10 mouse cellular contexts compared by ENCODE assay signal in the genomic region with DNA sequence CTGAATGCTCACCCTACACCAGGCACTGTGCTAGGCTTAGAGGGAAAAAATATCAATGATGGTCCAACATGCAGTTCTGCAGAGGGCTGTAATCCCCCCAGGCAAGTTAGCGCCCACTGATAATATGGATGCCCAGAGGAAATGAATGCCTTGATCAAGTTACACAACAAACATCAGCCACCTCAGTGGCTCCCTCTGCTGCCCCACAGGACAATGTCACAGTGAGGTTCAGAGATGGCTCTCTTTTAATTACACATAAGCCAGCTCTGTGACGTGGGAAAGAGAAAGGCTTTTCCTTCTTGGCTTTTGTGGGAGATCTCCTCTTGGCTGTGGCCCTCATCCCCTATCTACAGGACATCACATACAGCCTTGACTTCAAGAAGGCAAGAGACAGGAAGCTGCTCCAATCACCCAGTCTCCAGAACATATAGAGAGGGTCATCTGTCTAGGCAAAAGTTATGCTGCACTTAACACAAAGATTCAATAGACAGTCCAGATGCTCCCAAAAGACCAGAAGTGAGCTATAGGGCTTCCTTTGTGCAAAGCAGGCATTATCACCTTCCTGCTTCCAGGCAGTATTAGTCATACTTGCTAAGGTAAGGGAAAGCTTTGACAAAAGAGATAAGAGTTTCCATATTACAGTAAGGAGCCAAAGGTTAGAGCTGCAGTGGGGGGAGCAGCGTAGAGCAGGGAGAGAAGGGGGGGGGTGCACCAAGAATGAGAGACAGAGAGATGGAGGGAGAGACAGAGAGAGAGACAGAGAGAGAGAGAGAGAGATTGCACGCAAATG. TPM values are rescaled to one million over a fixed set of nuclear protein-coding genes. Genes with fewer than 3 reads are reported as not detected.
DNase-seq lines count a peak whose midpoint lies in the region; ATAC-seq and TF ChIP-seq lines count a peak whose summit lies in the region.
"Had no signal": no experiment of that assay in that cellular context is flagged by ENCODE, and none has a peak within 500 bp of the region (broad histone marks: within the 10 kb centered on the region; RNA-seq: fewer than 3 reads in every experiment).

No protein-coding gene starts in this region.

- H3K79me2 ChIP-seq in MEL (ENCODE audit: control insufficient read depth, insufficient read depth, low read length, poor library complexity) = no peaks in the 10 kb centered on the region

- H3K9me3 ChIP-seq in MEL (replicated peaks; ENCODE audit: insufficient read depth, low read length) = no peaks in the 10 kb centered on the region
- H3K9me3 ChIP-seq in intestine, postnatal 0 days (ENCODE audit: control insufficient read depth) = no peaks in the 10 kb centered on the region

- no peak overlapping the region for H3K27ac ChIP-seq in gastrocnemius, adult 2 months
- H3K27ac ChIP-seq in MEL (ENCODE audit: control insufficient read depth, low read depth, low read length) = no peak overlapping the region
- H3K27ac ChIP-seq in intestine, postnatal 0 days (ENCODE audit: low read depth, low read length) = peak overlapping the region; percentile 60; the same call in 1 of the 2 replicates

- intact Hi-C loops in gastrocnemius, adult 2 months (cut with DNase I) = loop anchor here (5.0 kb wide), 1 partner anchor 61 kb away; no protein-coding TSS in a partner anchor
- intact Hi-C loops in gastrocnemius, postnatal 36 days (cut with DNase I) = no loop called here

- DNase-seq in gastrocnemius, adult 2 months = no peak
- DNase-seq in gastrocnemius, postnatal 36 days = no peak
- DNase-seq in lung, postnatal 36 days = peak; percentile 18
- no peak for DNase-seq in lung, postnatal 25 days (ENCODE audit: low spot score)
- DNase-seq in MEL (ENCODE audit: low read depth, low spot score) = peak; percentile 45
- DNase-seq in spleen, adult 18-20 months = no peak
- DNase-seq in spleen, postnatal 4 days (ENCODE audit: low spot score in 2 of 2) = no peak
- DNase-seq: adrenal gland, postnatal 25 days; cerebellum, postnatal 36 days had no signal

- no peak overlapping the region for H3K4me3 ChIP-seq in gastrocnemius, adult 2 months
- H3K4me3 ChIP-seq in MEL (ENCODE audit: control insufficient read depth in 1 of 2, insufficient read depth in 1 of 2, low read depth in 2 of 2, low read length in 2 of 2) = no peak overlapping the region
- H3K4me3 ChIP-seq in intestine, postnatal 0 days (ENCODE audit: low read depth, low read length) = no peak overlapping the region

- peak; percentile 70 for ATAC-seq in intestine, postnatal 0 days

- no peak overlapping the region for H3K4me2 ChIP-seq in intestine, postnatal 0 days (replicated peaks; ENCODE audit: low read depth)

- no peak; the same call in 1 of the 2 replicates for TF ChIP-seq RAD21 in MEL (IDR thresholded peaks at IDR 0.05; ENCODE audit: low read depth, low read length)

- TF ChIP-seq POLR2A in MEL (IDR thresholded peaks at IDR 0.05; ENCODE audit: control insufficient read depth in 1 of 2, insufficient read depth in 1 of 2, low read depth in 1 of 2, low read length in 2 of 2, poor library complexity in 1 of 2) = no peak

- H3K36me3 ChIP-seq in MEL (ENCODE audit: control insufficient read depth in 1 of 2, insufficient read depth in 2 of 2, low read length in 2 of 2) = peaks cover 0 to 6% of the 10 kb centered on the region in 2 experiments; a peak in 2 of 4 replicates
- no peaks in the 10 kb centered on the region for H3K36me3 ChIP-seq in intestine, postnatal 0 days (ENCODE audit: control insufficient read depth, insufficient read depth)

- TF ChIP-seq CTCF in gastrocnemius, adult 2 months (IDR thresholded peaks at IDR 0.05) = peak; percentile 20; the same call in 1 of the 2 replicates
- TF ChIP-seq CTCF in MEL (IDR thresholded peaks at IDR 0.05 in 2 of 3, conservative IDR thresholded peaks at IDR 0.05 in 1 of 3; ENCODE audit: control insufficient read depth in 1 of 3, insufficient read depth in 1 of 3, low read depth in 2 of 3, low read length in 3 of 3, poor library complexity in 1 of 3, severe bottlenecking in 1 of 3) = peak; percentile 36 to 52 (median 49); a peak in 5 of 6 replicates
- peak; percentile 73 for TF ChIP-seq CTCF in intestine, postnatal 0 days (IDR thresholded peaks at IDR 0.05; ENCODE audit: low read depth)

- H3K4me1 ChIP-seq in MEL (ENCODE audit: control insufficient read depth in 1 of 2, insufficient read depth in 2 of 2, low read length in 2 of 2) = peaks cover 0 to 11% of the 10 kb centered on the region in 2 experiments; a peak in 2 of 4 replicates
- no peaks in the 10 kb centered on the region for H3K4me1 ChIP-seq in intestine, postnatal 0 days (replicated peaks; ENCODE audit: control insufficient read depth, insufficient read depth, low read length)

- H3K27me3 ChIP-seq in MEL (ENCODE audit: control insufficient read depth in 1 of 2, insufficient read depth in 2 of 2, low read length in 2 of 2) = no peaks in the 10 kb centered on the region
- no peaks in the 10 kb centered on the region for H3K27me3 ChIP-seq in intestine, postnatal 0 days (replicated peaks; ENCODE audit: control insufficient read depth, insufficient read depth, low read length)

- no peak overlapping the region for H3K9ac ChIP-seq in MEL (ENCODE audit: control insufficient read depth, low read depth, low read length, poor library complexity, severe bottlenecking)
- no peak overlapping the region for H3K9ac ChIP-seq in intestine, postnatal 0 days (ENCODE audit: low read depth, low read length)

- 45% methylated on average over 4 of the region's 4 CpGs for WGBS in intestine, postnatal 0 days

- no peak for TF ChIP-seq EP300 in MEL (IDR thresholded peaks at IDR 0.05; ENCODE audit: low read depth in 1 of 2, low read length in 2 of 2)

TF ChIP-seq in MEL, 35 proteins besides CTCF, POLR2A, EP300 and RAD21:
- TF ChIP-seq TAL1 (IDR thresholded peaks at IDR 0.05; ENCODE audit: low read length) = no peak
- TF ChIP-seq SMC3 (IDR thresholded peaks at IDR 0.05; ENCODE audit: low read depth, low read length) = peak; percentile 39
- TF ChIP-seq NRF1 (IDR thresholded peaks at IDR 0.05; ENCODE audit: insufficient read depth, low read depth, low read length, poor library complexity, severe bottlenecking) = no peak
- no peak for TF ChIP-seq ZNF384 (IDR thresholded peaks at IDR 0.05; ENCODE audit: low read depth, low read length)

RNA-seq across cellular contexts. Expression of gene Plekha7, which starts 47.2 kb away (rescaled TPM):
- 1 to 10 TPM; 1.0 to 1.4 TPM for total RNA-seq in gastrocnemius, adult 2 months (2021)
- 1 to 10 TPM in 1 of 2 experiments, under 1 TPM in 1; 0.69 to 1.6 TPM for total RNA-seq in gastrocnemius, postnatal 36 days (2021)
- 4.4 and 4.9 TPM in 2 replicates for total RNA-seq in MEL (2012; rRNA removed)
- 10 to 100 TPM in 1 of 2 experiments, not detected in 1; 14.5 TPM for polyA plus RNA-seq in MEL (2012; ENCODE audit: insufficient read depth in 1 of 2, insufficient read length in 2 of 2, low read depth in 1 of 2, low replicate concordance in 2 of 2, missing spikeins in 1 of 2)
- 17.2 and 20.2 TPM in 2 replicates for polyA plus RNA-seq in intestine, postnatal 0 days (2015; fragmentation: Nextera tagmentation; extraction: Ambion mirVana)

Comparison
In these comparisons a context has a peak if more than half of its experiments do, and no peak if none do; other contexts are left out.
1. DNase-seq: peak in lung, postnatal 36 days (single experiment) and MEL (single experiment); none in gastrocnemius, adult 2 months (single experiment), gastrocnemius, postnatal 36 days (0 of 2), lung, postnatal 25 days (single experiment), spleen, adult 18-20 months (0 of 2) and spleen, postnatal 4 days (0 of 2).
2. CTCF ChIP-seq: peak in every context shown above with its lines; median percentile 73 in intestine, postnatal 0 days; 49 in MEL; 20 in gastrocnemius, adult 2 months.